Mouse (Mus musculus) lung, adult 2 months (tissue): Measurements from ENCODE around the gene Krtap31-2.

ENCODE experiments used
- CTCF ChIP-seq: fragments of 200-500 bp; IDR thresholded peaks from 2 replicates; pipeline ENCODE4 v1.5.1; 2011; ENCODE audit warnings: mild to moderate bottlenecking, low read length, control low read depth; ENCODE audit not compliant: insufficient read depth
- POLR2A ChIP-seq: fragments of 200-500 bp; IDR thresholded peaks from 2 replicates; pipeline ENCODE4 v1.6.1; 2011; ENCODE audit warnings: low read depth, mild to moderate bottlenecking, control low read depth, low read length, borderline replicate concordance; ENCODE audit errors: extremely low read depth

- TF ChIP-seq POLR2A (no peak), CTCF (no peak)
Observed at GRCm38 (mm10) chr11:99937751-99938264, 1.7 kb downstream of the Krtap31-2 start.
